Mouse (Mus musculus) ES-Bruce4 (cell line): ENCODE measurements at regions not wholly inside any gene's neighbourhood (a gene's known extent, or its start where the extent isn't known, plus 50 kb on each side); places are given as distances from the start of the nearest gene placed in this dataset.

Experiments
- H3K27ac ChIP-seq: 2 replicates; pipeline ENCODE4 v1.5.1; 2012; ENCODE audit warnings: low read length, inconsistent platforms; ENCODE audit not compliant: insufficient read depth
- H3K27me3 ChIP-seq: 2 replicates; pipeline ENCODE4 v1.6.1; 2012; ENCODE audit warnings: mild to moderate bottlenecking, low read length, inconsistent platforms; ENCODE audit not compliant: control insufficient read depth, poor library complexity, insufficient read depth, severe bottlenecking
- H3K36me3 ChIP-seq: 2 replicates; pipeline ENCODE4 v1.6.1; 2012; ENCODE audit warnings: inconsistent platforms, mild to moderate bottlenecking, low read length, moderate library complexity; ENCODE audit not compliant: control insufficient read depth, poor library complexity, insufficient read depth, severe bottlenecking
- H3K4me1 ChIP-seq: one replicate; pipeline ENCODE4 v1.8.1; 2011; ENCODE audit warnings: low read length; ENCODE audit not compliant: control insufficient read depth, insufficient read depth
- H3K4me3 ChIP-seq: 2 replicates; pipeline ENCODE4 v1.5.1; 2011; ENCODE audit warnings: low read depth, mild to moderate bottlenecking, low read length
- H3K9ac ChIP-seq: 2 replicates; pipeline ENCODE4 v1.6.1; 2012; ENCODE audit warnings: low read depth, mild to moderate bottlenecking, inconsistent platforms; ENCODE audit not compliant: poor library complexity, severe bottlenecking
- H3K9me3 ChIP-seq: replicated peaks from 2 replicates; pipeline ENCODE4 v1.6.1; 2012; ENCODE audit warnings: mild to moderate bottlenecking, low read length, inconsistent platforms; ENCODE audit not compliant: control insufficient read depth, poor library complexity, insufficient read depth, severe bottlenecking
- CTCF ChIP-seq: IDR thresholded peaks from one replicate; pipeline ENCODE4 v1.8.1; 2011; ENCODE audit warnings: low read depth, low read length
- EP300 ChIP-seq: IDR thresholded peaks from 2 replicates; pipeline ENCODE4 v1.6.1; 2011; ENCODE audit warnings: low read depth, low read length; ENCODE audit not compliant: insufficient read depth
- POLR2A ChIP-seq: IDR thresholded peaks from one replicate; pipeline ENCODE4 v1.8.1; 2011; ENCODE audit warnings: low read length; ENCODE audit not compliant: insufficient read depth

DNA sequence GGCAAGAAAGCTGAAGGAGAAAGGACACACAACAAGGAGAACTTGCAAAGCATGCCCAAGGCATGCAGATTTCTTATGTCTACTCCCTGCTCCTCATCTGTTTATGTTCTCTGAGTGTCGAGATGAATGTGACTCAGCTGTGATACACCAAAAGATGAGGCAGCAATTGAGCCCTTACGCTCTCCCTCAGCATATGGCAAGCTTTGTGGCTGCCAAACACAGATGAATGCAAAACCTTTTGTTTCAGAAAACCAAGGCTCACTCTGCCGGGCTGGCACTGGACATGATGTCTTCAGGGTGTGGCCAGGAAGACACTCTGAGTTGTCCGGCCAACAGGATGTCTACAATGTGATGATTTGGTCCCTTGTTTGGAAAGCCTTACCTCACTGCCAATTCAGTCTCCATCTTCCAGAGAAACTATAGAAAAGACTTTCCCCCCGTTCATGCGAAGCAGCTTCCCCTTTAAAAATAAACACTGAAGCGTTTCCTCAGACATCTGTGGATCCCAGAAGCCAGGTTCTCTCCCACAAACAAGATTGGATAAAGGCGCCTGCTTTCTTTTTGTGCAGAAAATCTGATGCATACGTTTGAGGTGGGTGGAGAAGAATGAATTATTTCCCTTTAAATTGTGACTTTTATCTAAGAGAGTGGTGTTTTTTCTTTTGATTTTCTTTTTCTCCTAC is 171.5 kb downstream of the Tmx1 start:
- Histone ChIP-seq H3K9me3 (no peaks in the 10 kb centered on the region), H3K36me3 (no peaks in the 10 kb centered on the region), H3K4me1 (no peaks in the 10 kb centered on the region), H3K27ac (no peak overlapping the region), H3K4me3 (no peak overlapping the region), H3K9ac (no peak overlapping the region), H3K27me3 (no peaks in the 10 kb centered on the region)
- TF ChIP-seq CTCF (no peak), POLR2A (no peak), EP300 (no peak)

DNA sequence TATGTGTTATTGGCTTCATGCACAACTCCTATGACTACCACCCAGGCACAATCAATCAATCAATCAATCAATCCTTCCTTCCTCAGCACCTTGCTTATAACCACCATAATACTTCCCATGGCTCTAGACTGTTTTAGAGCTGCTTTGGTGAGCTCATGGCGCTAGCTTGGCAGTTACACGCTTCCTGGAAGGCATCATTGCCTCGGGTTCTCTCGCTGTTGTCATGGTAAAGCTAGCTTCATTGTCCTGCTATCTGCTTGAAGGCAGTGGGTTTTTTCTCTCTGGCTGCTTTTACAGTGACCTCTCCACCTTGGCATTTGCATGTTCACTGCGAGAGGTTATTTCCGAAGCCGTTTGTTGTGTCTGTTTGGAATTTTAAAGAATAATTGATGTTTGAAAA is 174.7 kb downstream of the Tmx1 start:
- Histone ChIP-seq H3K9ac (no peak overlapping the region), H3K36me3 (no peaks in the 10 kb centered on the region), H3K27me3 (no peaks in the 10 kb centered on the region), H3K9me3 (no peaks in the 10 kb centered on the region), H3K27ac (no peak overlapping the region), H3K4me1 (no peaks in the 10 kb centered on the region), H3K4me3 (no peak overlapping the region)
- TF ChIP-seq POLR2A (no peak), EP300 (no peak), CTCF (no peak)

DNA sequence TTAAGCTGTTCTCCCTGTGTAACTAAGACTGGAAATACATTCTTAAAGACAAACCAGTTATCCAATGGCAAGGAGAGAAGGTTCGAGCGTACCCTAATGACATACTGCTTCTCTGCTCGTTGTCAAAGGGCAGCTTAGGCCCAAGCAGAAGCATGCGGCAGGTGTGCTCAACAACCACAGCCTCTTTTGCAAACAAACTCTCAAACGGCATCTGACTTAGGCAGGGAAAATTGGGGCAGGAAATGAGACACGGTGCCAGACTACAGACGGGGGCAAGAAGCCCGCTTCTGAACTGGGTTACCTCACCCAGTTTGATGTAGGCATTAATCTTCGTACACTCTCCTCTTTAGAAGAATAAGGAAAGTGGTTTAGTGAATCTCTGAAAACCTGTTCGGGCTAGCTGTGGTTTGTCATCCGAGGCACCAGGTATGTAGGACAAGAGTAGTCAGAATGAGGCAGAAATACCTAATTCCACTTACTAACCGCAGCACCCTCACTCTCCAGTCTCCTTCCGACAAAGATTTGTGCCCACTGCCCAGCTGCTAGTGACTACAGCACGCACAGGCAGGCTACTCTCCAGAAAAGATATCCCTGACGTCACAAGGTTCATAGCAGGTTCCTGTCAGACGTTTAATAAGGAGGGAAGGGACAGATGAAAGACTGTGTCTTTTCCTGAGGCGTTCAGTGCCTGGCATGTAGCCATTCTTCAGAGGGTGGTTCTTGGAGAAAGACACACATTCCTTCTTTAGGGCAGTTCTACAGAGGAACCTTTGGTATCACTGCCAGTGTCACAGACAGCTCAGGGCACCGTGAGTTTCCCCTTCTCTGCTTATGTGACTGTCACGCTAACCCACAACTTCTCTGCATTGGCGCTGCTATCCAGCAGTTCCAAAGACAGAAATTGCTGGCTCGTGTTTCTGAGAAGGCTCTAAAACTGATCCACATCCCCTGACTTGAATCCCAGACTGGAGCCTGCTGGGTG is 175.8 kb downstream of the Tmx1 start:
- no peak overlapping the region for H3K9ac ChIP-seq
- H3K4me1 ChIP-seq = no peaks in the 10 kb centered on the region
- no peak overlapping the region for H3K27ac ChIP-seq
- no peaks in the 10 kb centered on the region for H3K27me3 ChIP-seq
- no peaks in the 10 kb centered on the region for H3K36me3 ChIP-seq
- no peaks in the 10 kb centered on the region for H3K9me3 ChIP-seq
- no peak for TF ChIP-seq CTCF
- H3K4me3 ChIP-seq = no peak overlapping the region

DNA sequence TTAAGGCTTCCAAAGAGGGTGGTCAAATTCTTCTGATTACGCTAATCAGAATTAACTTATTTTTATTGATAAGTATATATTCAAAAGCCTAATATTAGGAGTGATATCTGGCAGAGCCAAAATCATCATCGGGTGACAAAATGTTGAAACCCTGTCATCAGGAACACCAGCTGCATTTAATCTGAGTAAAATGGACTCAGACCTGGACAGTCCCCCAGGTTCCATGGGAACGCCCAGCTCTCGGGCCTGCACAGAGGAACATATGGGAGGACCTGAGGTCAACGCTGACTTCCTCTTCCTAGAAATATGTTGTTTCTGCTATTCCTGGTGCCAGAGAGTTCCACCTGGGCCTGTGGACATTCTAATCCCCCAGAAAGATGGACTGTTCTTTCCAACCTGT is 176.5 kb downstream of the Tmx1 start:
- Histone ChIP-seq H3K9ac (no peak overlapping the region), H3K4me1 (no peaks in the 10 kb centered on the region), H3K36me3 (no peaks in the 10 kb centered on the region), H3K4me3 (no peak overlapping the region), H3K27ac (no peak overlapping the region), H3K9me3 (no peaks in the 10 kb centered on the region), H3K27me3 (no peaks in the 10 kb centered on the region)
- TF ChIP-seq POLR2A = no peak
- no peak for TF ChIP-seq CTCF
- no peak for TF ChIP-seq EP300

DNA sequence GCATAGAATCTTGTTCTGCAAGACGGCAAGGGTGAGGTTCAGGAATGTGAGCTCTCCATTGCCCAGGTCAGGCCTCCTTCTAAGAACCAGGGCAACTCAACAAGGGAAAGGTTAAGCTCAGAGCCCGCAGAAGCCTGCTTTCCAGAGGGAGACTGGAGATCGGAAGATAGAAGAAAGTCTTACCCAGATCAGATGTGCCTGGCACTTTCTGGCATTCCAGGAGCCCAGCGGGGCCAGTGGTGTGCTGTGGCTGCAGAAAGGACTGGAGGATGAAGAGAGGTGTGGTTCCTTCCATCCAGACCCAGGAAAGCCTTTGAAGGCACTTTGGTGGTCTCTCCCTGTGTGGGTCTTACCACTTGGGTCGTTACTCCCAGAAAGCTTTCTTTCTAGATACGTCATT is 178.4 kb downstream of the Tmx1 start:
- no peak for TF ChIP-seq POLR2A
- no peak for TF ChIP-seq CTCF
- TF ChIP-seq EP300 = no peak
- no peak overlapping the region for H3K4me3 ChIP-seq
- no peaks in the 10 kb centered on the region for H3K36me3 ChIP-seq
- no peaks in the 10 kb centered on the region for H3K27me3 ChIP-seq
- H3K4me1 ChIP-seq = no peaks in the 10 kb centered on the region
- no peaks in the 10 kb centered on the region for H3K9me3 ChIP-seq
- no peak overlapping the region for H3K27ac ChIP-seq
- H3K9ac ChIP-seq = no peak overlapping the region

DNA sequence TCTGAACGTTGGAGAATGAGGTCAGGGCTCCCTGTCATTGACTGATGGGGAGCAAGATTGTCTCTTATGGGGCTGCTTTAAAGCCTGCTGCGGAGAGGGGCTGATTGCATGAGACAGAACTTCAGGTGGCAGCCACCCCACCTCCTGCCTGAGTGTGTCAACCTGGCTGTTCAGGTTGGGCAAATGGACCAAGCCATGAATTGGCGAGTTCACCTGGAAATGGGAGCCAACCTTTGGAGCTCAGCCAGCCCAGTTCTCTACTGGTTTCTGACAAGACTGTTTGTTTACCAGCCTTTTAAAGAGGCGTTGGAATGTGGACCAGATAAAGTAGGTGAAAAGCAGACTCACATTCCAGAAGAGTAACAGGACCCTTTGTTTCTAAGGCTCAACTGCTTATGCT is 180.3 kb downstream of the Tmx1 start:
- Histone ChIP-seq H3K9ac (no peak overlapping the region), H3K27ac (no peak overlapping the region), H3K9me3 (no peaks in the 10 kb centered on the region), H3K27me3 (no peaks in the 10 kb centered on the region), H3K36me3 (no peaks in the 10 kb centered on the region), H3K4me3 (no peak overlapping the region), H3K4me1 (no peaks in the 10 kb centered on the region)
- TF ChIP-seq POLR2A = no peak
- TF ChIP-seq CTCF = no peak
- TF ChIP-seq EP300 = no peak
